Mouse (Mus musculus) cerebellum, adult 2 months (tissue): ENCODE data around the gene Gm20425.

Experiments used
- CTCF ChIP-seq: fragments of 200-500 bp; IDR thresholded peaks from 2 replicates; pipeline ENCODE4 v1.5.1; 2011; ENCODE audit warnings: low read depth, mild to moderate bottlenecking, control low read depth, low read length, moderate library complexity, borderline replicate concordance; ENCODE audit not compliant: insufficient read depth
- POLR2A ChIP-seq: fragments of 200-500 bp; IDR thresholded peaks from 2 replicates; pipeline ENCODE4 v1.6.1; 2011; ENCODE audit warnings: low read length, control low read depth, borderline replicate concordance; ENCODE audit not compliant: insufficient read depth

- TF ChIP-seq POLR2A = no peak
- no peak for TF ChIP-seq CTCF
These were observed 9.4 kb upstream of the Gm20425 start for GRCm38 (mm10) chr9:103239471-103239870.
